Mouse (Mus musculus) bone marrow, adult 2 months (tissue): Measurements from ENCODE around the gene Flcn. TPM values are rescaled to one million over a fixed set of nuclear protein-coding genes. Genes with fewer than 3 reads are reported as not detected.

Experiments
- H3K27ac ChIP-seq: fragments of 200-500 bp; 2 replicates; pipeline ENCODE4 v1.5.1; 2012; ENCODE audit warnings: low read depth, mild to moderate bottlenecking, control low read depth, inconsistent platforms, low read length; ENCODE audit not compliant: control insufficient read depth, poor library complexity, insufficient read depth
- H3K4me1 ChIP-seq: fragments of 200-500 bp; 2 replicates; pipeline ENCODE4 v1.6.1; 2011; ENCODE audit warnings: low read length; ENCODE audit not compliant: control insufficient read depth, insufficient read depth
- H3K4me3 ChIP-seq: fragments of 200-500 bp; replicated peaks from 2 replicates; pipeline ENCODE3; 2011; ENCODE audit warnings: mild to moderate bottlenecking, low read depth, low read length, control low read depth; ENCODE audit not compliant: control insufficient read depth
- CTCF ChIP-seq: fragments of 200-500 bp; IDR thresholded peaks from 2 replicates; pipeline ENCODE4 v1.5.1; 2011; ENCODE audit warnings: low read length, control low read depth; ENCODE audit not compliant: control insufficient read depth, insufficient read depth
- POLR2A ChIP-seq: fragments of 200-500 bp; IDR thresholded peaks from 2 replicates; pipeline ENCODE4 v1.6.1; 2011; ENCODE audit warnings: low read depth, mild to moderate bottlenecking, control low read depth, low read length, borderline replicate concordance; ENCODE audit not compliant: control insufficient read depth
- WGBS: fragments of 180-500 bp; shearing (Covaris S2); methylation state at CpG from one replicate; pipeline ENCODE4 v1.1.7; 2018; 5-methylcytosine and 5-hydroxymethylcytosine counted together
- polyA plus RNA-seq: library from polyadenylated mRNA; stranded (reverse); fragments of >200 nt; gene quantifications from 2 replicates; pipeline ENCODE4 v1.2.4, GENCODE M21; 2011; ENCODE audit warnings: low replicate concordance; ENCODE audit not compliant: missing spikeins, insufficient read depth, insufficient read length

Gene Flcn
- polyA plus RNA-seq, 1 experiment: 20.5 TPM

DNA sequence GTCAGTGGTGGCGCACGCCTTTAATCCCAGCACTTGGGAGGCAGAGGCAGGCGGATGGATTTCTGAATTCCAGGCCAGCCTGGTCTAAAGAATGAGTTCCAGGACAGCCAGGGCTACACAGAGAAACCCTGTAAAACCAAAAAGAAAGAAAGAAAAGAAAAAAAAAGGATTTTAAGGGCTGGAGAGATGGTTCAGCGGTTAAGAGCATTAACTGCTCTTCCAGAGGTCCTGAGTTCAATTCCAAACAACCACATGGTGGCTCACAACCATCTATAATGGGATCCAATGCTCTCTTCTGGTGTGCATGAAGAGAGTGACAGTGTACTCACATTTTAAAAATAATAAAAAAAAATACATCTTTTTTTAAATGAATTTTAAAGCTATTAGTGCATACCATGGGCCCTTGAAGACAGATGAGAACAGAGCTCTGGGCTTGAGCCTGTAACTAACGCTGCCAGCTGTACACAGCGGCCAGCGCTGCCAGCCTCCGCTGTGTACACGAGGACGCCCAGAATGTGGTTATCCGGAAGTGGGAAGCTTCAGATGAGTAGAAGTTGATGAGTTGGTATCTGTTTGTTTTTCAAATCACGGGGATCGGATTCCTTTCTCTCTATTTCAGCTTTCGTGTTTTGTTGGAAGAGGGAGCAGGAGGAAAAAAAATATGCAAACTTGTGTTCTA lies 803 bp upstream of the Flcn start:
- 64% methylated on average over 14 of the region's 14 CpGs for WGBS
- Histone ChIP-seq H3K4me1 (peaks cover 4% of the 10 kb centered on the region; the same call in 1 of the 2 replicates), H3K27ac (no peak overlapping the region), H3K4me3 (peak overlapping the region; percentile 87)
- TF ChIP-seq POLR2A (no peak), CTCF (no peak)

DNA sequence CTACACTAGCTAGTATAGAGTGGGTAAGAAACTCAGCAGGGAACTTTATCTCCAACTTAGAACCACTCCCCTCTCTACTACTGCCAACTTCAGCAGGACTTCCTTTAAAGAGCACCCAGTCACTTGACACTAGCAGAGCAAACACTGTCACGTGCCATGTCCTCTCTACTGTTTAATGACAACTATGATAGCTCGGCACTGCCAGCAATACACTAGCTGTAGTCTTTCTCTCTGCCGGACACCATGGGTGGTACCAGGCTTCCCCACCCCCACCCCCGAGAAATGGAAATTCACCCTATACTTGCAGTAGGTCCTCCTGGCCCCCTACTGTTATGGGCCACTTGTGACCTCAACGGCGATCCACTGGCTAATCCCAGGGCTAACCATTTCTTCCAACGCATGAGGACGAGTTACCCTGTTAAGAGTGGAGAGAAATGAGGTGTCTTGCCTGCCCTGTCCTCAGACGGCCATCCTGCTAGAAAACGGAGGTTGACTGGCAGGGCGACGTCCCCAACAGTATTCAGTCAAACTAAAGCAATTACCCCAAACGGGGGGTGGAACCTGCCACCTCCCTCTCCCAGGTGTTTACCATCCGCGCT lies 646 bp downstream of the Flcn start:
- under 1% methylated on average over 15 of the region's 15 CpGs for WGBS
- H3K27ac ChIP-seq: peak overlapping the region; percentile 97
- H3K4me3 ChIP-seq: peak overlapping the region; percentile 87
- H3K4me1 ChIP-seq: peaks cover 4% of the 10 kb centered on the region; the same call in 1 of the 2 replicates
- TF ChIP-seq POLR2A (no peak), CTCF (no peak)

DNA sequence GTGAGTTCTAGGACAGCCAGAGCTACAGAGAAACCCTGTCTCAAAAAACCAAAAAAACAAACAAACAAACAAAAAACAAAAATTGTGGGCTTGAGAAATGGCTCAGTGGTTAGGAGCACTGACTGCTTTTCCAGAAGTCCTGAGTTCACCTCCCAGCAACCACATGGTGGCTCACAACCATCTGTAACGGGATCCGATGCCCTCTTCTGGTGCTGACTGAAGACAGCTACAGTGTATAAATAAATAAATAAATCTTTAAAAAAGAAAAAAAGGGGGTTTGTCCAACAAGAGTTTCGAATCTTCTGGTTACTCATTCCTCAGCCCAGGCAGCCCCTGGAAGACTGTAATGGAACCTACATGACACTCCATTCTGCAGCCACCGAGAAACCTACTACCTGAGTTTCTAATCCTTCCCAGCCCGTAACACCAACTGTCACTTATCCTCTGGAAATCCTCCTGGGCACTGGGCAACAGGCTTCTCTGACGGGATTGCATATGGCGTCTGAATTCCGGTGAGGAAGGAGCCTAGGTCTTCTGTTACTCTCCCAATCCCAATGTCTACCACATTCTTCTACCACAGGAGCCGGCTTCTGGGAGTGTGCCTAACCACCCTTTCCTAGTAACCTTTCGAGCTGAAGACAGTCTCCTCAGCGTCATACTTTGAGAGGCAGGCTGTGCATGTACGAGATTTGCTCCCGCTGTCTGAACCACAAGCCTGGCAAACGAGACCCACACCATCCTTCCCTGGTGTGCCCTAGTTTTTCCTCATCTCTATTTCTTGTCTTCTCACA lies 1.5 kb downstream of the Flcn start:
- Histone ChIP-seq H3K4me3 (peak overlapping the region; percentile 87), H3K27ac (peak overlapping the region; percentile 27), H3K4me1 (peaks cover 4% of the 10 kb centered on the region; the same call in 1 of the 2 replicates)
- 60% methylated on average over 14 of the region's 14 CpGs for WGBS
- no peak for TF ChIP-seq POLR2A
- no peak for TF ChIP-seq CTCF

GRCm38 (mm10) chr11:59805656-59806055 lies 4.2 kb downstream of the Flcn start:
- H3K4me1 ChIP-seq: peaks cover 4% of the 10 kb centered on the region; the same call in 1 of the 2 replicates
- H3K27ac ChIP-seq: no peak overlapping the region
- no peak for TF ChIP-seq CTCF
- no peak for TF ChIP-seq POLR2A
- no peak overlapping the region for H3K4me3 ChIP-seq
- 94% methylated on average over 2 of the region's 2 CpGs for WGBS

GRCm38 (mm10) chr11:59805256-59805655 lies 4.6 kb downstream of the Flcn start:
- Histone ChIP-seq H3K27ac (no peak overlapping the region), H3K4me3 (no peak overlapping the region), H3K4me1 (peaks cover 4% of the 10 kb centered on the region; the same call in 1 of the 2 replicates)
- no peak for TF ChIP-seq POLR2A
- no peak for TF ChIP-seq CTCF
- 87% methylated on average over 1 of the region's 1 CpGs for WGBS

DNA sequence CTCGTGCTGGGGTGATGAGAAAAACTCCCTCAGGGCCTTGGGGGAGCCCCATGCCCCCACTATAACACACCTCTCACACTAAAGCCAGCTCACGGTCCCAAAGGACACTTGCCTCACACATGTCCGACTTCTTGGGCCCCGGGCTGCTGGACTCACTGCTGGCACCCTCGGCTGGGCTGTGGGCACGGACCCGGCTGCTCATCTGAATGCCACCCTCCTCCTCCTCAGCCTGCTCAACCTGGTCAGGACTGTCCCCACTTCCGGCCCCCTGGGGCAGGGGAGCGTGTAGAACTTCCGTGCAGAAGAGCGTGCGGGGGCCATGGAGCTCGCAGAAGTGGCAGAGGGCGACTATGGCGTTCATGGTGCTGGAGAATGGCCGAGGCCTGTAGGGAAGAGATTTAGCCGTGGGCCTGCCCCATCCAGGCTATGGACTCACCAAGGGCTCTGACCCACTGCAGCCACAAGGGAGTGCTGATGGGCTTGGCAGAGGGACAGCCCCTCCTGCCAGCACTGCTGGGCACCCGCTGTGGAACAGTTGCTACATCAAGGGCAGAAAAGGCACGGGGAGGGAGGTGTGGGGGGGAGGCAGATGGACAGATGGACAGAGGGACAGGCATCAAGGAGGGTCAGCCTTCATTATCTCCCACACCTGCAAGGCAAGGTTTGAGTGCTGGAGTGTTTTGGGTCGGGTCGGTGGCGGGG lies 5.3 kb downstream of the Flcn start:
- H3K4me3 ChIP-seq: no peak overlapping the region
- WGBS: 91% methylated on average over 22 of the region's 22 CpGs
- no peak for TF ChIP-seq POLR2A
- TF ChIP-seq CTCF: no peak
- no peak overlapping the region; the same call in 1 of the 2 replicates for H3K27ac ChIP-seq
- H3K4me1 ChIP-seq: peaks cover 4% of the 10 kb centered on the region; the same call in 1 of the 2 replicates

GRCm38 (mm10) chr11:59803516-59803915 lies 6.3 kb downstream of the Flcn start:
- TF ChIP-seq CTCF (no peak), POLR2A (no peak)
- Histone ChIP-seq H3K27ac (no peak overlapping the region), H3K4me3 (no peak overlapping the region), H3K4me1 (peaks cover 1% of the 10 kb centered on the region; the same call in 1 of the 2 replicates)
- 91% methylated on average over 14 of the region's 14 CpGs for WGBS
